Mouse (Mus musculus) adrenal gland, postnatal 25 days (tissue): ENCODE measurements around the gene Cyp2d11. TPM values are rescaled to one million over a fixed set of nuclear protein-coding genes. Genes with fewer than 3 reads are reported as not detected.
"Not testable (repeated sequence)": the region's sequence is repeated elsewhere in the genome, so short reads cannot be mapped to it uniquely, and the experiment has no call there.

Experiments
- DNase-seq: peaks from one replicate; pipeline ENCODE4 v3.0.0; 2021; ENCODE audit warnings: mixed read lengths
- total RNA-seq: library from RNA; stranded (reverse); gene quantifications from 2 replicates; pipeline ENCODE4 v1.2.3, GENCODE M21; 2021

The Cyp2d11 gene
- total RNA-seq, 1 experiment from 2014 or later, result 0.27 TPM

GRCm38 (mm10) chr15:82379871-82380713 lies 13.7 kb downstream of the Cyp2d11 start, which contains the start of gene Cyp2d22:
Gene Cyp2d22 (minus strand): TSS chr15:82380260.
- DNase-seq, result peak; percentile 65

DNA sequence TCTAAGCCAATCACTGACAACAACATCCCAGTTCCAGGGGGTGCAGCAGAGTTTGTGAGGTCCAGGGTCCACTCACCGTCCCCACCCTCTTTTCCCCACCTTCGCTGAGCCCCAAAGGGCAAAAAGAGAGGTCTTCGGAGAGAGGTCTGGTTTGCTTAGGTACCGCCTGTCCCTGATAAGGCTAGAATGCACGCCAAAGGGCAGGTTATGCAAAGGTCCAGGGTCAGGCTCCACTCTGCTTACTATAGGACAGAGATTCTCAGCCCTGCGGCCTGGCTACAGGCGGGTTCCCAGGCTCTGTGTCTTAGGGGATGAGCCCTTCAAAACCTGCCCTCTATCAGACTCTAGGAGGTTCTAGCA lies 14.3 kb downstream of the Cyp2d11 start:
- peak; percentile 17 for DNase-seq

- DNase-seq, result no peak
Measured at GRCm38 (mm10) chr15:82378261-82379180, 15.3 kb downstream of the Cyp2d11 start.

- no peak for DNase-seq
Measured at GRCm38 (mm10) chr15:82377701-82378100, 16.1 kb downstream of the Cyp2d11 start.

- no peak for DNase-seq
Measured at GRCm38 (mm10) chr15:82376393-82377138, 17.3 kb downstream of the Cyp2d11 start.

DNA sequence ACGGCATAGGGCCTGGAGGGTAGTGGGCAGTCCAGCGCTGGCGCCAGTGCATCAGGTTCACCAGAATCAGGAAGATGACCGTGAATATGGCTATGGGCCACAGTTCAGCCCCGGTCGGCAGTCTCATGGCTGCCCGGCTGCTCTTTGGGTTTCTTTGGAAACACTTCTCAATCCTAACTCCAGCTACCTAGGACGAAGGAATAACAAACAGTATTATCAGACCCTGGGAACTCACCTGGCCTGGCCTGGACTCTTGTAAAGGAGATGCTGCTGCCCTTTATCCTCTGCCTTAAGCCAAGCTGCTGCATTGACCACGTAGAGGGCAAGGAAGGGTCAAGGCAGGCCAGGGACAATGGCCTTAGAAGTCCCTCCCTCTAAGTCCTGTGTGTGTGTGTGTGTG lies 18.0 kb downstream of the Cyp2d11 start:
- DNase-seq, result no peak

- no peak for DNase-seq
Measured at GRCm38 (mm10) chr15:82374437-82374836, 19.4 kb downstream of the Cyp2d11 start.

DNA sequence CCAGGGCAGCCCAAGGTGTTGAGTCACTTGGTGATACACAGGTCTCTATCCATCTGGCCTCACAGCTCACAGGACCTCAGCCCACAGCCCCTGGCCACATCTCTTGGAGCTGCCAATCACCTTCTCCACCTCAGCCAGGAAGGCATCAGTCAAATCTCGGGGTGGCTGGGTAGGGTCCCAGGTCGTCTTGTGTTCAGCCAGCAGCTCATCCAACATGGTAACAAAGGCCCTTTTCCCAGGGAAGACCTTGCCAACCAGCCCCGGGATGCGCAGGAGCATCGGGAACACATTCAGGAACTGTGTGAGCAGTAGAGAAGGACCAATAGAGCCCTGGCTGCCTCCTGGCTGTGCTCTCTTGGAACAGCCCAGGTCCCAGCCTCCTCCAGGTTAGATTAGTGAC lies 20.8 kb downstream of the Cyp2d11 start:
- no peak for DNase-seq

- no peak for DNase-seq
Measured at GRCm38 (mm10) chr15:82372446-82372845, 21.4 kb downstream of the Cyp2d11 start.

DNA sequence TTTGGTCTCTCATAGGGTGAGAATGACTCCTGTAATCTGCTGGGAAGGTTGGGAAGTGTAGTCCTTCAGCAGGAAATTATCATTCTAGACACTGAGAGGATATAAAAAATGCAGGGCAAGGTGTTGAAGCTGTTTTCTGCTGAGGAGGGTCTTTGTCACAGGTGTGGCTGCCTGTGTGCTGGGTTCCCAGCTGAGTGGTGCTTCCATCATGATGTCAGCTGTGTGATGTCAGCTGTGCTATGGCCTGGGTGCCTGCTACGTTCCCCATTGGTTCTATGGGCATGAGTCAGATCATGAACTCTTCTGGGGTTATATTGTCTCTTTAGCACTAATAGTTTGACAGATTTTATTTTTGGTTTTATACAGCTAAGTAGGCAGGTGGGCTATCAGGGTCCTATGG lies 25.0 kb downstream of the Cyp2d11 start:
- DNase-seq, result no peak

GRCm38 (mm10) chr15:82368146-82368545 lies 25.7 kb downstream of the Cyp2d11 start:
- no peak for DNase-seq

- not testable (repeated sequence) for DNase-seq
Measured at GRCm38 (mm10) chr15:82364561-82364960, 29.3 kb downstream of the Cyp2d11 start.

DNA sequence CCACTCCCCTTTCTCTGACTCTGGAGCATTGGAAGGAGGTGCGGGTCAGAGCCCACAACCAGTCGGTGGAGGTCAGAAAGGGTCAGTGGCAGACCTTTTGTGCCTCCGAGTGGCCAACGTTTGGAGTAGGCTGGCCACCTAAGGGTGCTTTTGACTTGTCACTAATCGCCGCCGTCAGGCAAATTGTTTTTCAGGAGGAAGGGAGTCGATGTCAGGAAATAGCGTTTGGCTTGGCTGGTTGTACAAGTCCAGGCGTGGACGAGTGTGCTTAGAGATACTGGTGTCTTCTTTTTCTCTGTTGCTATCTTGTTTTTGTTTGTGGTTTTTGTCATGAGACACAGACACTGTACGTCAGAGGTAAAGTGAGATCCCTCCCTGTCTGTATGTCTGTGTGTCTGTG lies 30.0 kb downstream of the Cyp2d11 start:
- DNase-seq, result not testable (repeated sequence)

DNA sequence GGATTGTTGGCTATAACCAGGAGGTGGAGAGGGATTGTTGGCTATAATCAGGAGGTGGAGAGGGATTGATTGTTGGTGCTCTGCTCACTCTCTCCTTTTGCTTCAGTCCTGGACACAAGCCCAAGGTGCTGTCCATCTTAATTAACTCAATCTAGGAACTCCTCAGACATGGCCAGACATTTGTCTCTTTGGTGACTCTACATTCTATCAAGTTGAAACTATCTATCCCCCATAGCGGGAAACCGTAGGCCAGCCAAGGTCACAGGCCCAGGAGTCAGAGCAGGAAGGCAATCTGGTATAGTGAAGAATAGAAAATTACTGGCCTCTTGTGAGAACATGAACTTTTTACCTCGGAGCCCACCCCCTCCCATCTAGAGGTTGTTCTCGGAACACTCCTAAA lies 31.6 kb downstream of the Cyp2d11 start:
- DNase-seq, result no peak

GRCm38 (mm10) chr15:82361459-82362018 lies 32.3 kb downstream of the Cyp2d11 start:
- DNase-seq, result no peak

DNA sequence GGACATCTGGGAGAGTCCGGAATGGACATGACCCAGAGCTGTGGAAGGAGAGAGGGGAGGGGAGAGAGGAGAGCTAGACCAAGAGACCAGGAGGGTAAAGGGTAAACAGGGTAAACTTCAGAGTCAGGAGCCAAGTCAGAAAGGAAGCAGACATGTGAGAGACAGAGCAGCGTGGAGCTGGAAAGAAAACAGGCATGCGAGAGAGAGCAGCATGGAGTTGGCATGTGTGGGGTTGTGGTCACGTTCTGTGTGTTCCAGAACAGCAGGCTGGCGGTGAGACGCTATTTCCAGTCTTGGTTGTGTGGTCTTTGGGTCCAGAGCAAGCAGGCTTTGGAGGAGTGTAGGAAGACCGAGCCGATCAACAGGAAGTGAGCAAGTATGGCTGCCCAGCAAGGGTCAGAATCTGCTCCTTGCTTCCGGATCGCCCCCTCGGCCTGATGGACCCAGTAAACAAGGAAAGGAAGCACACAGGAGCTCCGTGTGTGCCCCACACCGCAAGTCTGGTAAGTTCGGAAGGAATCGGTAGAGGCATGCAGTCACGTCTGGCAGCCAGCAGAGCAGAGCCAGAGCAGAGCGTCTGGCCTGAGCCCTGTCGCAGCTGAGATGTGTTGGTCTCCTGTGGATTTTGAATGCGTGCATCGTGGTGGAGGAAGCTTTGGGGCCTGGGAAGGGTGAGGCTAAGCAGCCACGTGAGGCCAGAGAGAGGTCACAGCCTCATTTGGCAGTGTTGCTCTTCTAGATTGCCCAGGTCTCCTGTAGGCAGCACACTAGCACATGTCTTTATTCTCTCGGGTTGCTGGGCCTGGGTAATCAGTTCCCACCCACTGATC lies 35.2 kb downstream of the Cyp2d11 start:
- no peak for DNase-seq

DNA sequence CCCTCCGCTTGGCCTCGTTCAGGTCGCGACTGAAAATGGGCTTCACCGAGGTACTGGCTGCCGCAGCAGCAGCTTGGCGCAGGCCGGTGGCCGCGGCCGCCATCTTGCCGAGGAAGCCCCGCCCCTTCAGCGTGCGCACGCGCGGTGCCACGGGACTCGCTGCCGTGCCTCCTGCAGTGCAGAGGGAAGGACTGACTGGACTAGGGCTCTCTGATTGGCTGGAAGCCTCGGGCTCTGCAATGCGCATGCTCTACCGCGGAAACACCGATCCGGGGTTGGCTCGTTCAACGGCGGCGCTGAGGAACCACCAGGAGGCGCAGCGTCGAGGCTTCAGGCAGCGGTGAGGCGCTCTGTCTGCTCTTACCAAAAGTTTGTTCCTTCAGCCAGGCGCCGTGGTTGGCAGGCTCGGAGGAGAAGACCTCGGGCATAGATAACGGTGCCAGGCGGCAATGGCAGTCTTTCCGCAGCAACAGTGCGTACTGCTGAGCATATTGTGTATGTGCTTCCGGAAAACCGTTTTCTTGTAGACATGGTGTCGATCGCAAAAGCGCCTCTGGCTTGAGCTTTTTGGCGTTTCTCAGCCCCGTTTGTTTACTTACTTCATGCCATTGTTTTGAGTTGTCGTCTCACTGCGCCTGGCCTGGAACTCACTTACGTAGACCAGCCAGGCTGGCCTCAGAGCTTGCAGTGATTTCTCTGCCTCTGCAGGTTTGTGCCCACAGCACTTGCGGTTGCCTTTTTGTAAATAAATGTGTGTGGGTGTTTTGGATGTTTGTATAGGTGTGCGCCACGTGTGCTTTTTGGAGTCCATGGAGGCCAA lies 39.5 kb downstream of the Cyp2d11 start, which contains the start of gene Ndufa6:
Ndufa6 (minus strand) TSS at position 197 of the 820 bp plus-strand sequence.
- peak; percentile 97 for DNase-seq

DNA sequence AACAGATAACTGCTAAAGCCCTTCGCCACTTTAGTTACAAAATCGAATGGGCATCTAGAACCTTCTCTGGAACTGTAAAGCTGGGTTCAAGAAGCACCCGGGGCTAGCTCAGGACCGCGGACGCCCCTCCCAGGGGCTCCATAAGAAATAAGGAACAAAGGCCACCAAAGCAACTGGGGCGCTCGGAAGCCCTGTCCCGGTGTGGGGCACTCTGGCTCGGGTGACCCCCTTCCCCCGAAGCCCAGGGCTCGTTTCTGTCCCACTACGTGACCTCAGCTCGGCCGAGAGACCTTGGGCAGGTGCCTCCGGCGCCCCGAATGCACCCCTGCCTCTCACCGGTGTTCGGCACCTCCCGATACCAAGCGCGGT lies 40.1 kb downstream of the Cyp2d11 start:
- no peak for DNase-seq

- no peak for DNase-seq
Measured at GRCm38 (mm10) chr15:82353078-82353744, 40.6 kb downstream of the Cyp2d11 start.

GRCm38 (mm10) chr15:82351480-82351879 lies 42.3 kb downstream of the Cyp2d11 start:
- DNase-seq, result no peak
